Mouse (Mus musculus) midbrain, embryonic 16.5 days (tissue): ENCODE results near the gene Gm49355. TPM values are rescaled to one million over a fixed set of nuclear protein-coding genes. Genes with fewer than 3 reads are reported as not detected.

Experiments used
- ATAC-seq: fragments of 200-750 bp; cut with Nextera tagmentation; 2 replicates; pipeline ENCODE4 v1.8.0; 2017; ENCODE audit warnings: moderate TSS enrichment
- H3K27ac ChIP-seq: fragments of 300-500 bp; sonication (generic); 2 replicates; pipeline ENCODE4 v1.5.1; 2014; ENCODE audit warnings: mild to moderate bottlenecking, low read length, mixed read lengths
- H3K27me3 ChIP-seq: fragments of 300-500 bp; sonication (generic); 2 replicates; pipeline ENCODE4 v1.6.1; 2014; ENCODE audit warnings: low read depth, low read length, mixed read lengths; ENCODE audit not compliant: control insufficient read depth, insufficient read depth
- H3K36me3 ChIP-seq: fragments of 300-500 bp; sonication (generic); 2 replicates; pipeline ENCODE4 v1.6.1; 2014; ENCODE audit warnings: mild to moderate bottlenecking, low read length, moderate library complexity, mixed read lengths; ENCODE audit not compliant: control insufficient read depth, insufficient read depth
- H3K4me1 ChIP-seq: fragments of 300-500 bp; sonication (generic); 2 replicates; pipeline ENCODE4 v1.6.1; 2014; ENCODE audit warnings: mild to moderate bottlenecking, low read length, mixed read lengths; ENCODE audit not compliant: control insufficient read depth, insufficient read depth
- H3K4me2 ChIP-seq: fragments of 300-500 bp; sonication (generic); 2 replicates; pipeline ENCODE4 v1.6.1; 2014; ENCODE audit warnings: mild to moderate bottlenecking, low read length, mixed read lengths
- H3K4me3 ChIP-seq: fragments of 300-500 bp; sonication (generic); 2 replicates; pipeline ENCODE4 v1.5.1; 2014; ENCODE audit warnings: low read depth, mild to moderate bottlenecking, low read length, moderate library complexity, mixed read lengths
- H3K9ac ChIP-seq: fragments of 300-500 bp; sonication (generic); 2 replicates; pipeline ENCODE4 v1.6.1; 2014; ENCODE audit warnings: low read depth, low read length, mixed read lengths
- H3K9me3 ChIP-seq: fragments of 300-500 bp; sonication (generic); replicated peaks from 2 replicates; pipeline ENCODE4 v1.6.1; 2014; ENCODE audit warnings: mild to moderate bottlenecking, low read length, mixed read lengths; ENCODE audit not compliant: control insufficient read depth, poor library complexity, severe bottlenecking
- WGBS: fragments of 180-500 bp; shearing (Covaris S2); extraction: QIAGEN DNeasy Blood & Tissue Kit; methylation state at CpG from one replicate; pipeline ENCODE4 v1.1.7; 2014; 5-methylcytosine and 5-hydroxymethylcytosine counted together
- polyA plus RNA-seq: library from polyadenylated mRNA; unstranded; fragments of >200 nt; fragmentation: Nextera tagmentation; extraction: Ambion mirVana; gene quantifications from 2 replicates; pipeline ENCODE4 v1.2.1, GENCODE M21; 2015

The Gm49355 gene
- polyA plus RNA-seq, 1 experiment from 2014 or later = 0.14 TPM

DNA sequence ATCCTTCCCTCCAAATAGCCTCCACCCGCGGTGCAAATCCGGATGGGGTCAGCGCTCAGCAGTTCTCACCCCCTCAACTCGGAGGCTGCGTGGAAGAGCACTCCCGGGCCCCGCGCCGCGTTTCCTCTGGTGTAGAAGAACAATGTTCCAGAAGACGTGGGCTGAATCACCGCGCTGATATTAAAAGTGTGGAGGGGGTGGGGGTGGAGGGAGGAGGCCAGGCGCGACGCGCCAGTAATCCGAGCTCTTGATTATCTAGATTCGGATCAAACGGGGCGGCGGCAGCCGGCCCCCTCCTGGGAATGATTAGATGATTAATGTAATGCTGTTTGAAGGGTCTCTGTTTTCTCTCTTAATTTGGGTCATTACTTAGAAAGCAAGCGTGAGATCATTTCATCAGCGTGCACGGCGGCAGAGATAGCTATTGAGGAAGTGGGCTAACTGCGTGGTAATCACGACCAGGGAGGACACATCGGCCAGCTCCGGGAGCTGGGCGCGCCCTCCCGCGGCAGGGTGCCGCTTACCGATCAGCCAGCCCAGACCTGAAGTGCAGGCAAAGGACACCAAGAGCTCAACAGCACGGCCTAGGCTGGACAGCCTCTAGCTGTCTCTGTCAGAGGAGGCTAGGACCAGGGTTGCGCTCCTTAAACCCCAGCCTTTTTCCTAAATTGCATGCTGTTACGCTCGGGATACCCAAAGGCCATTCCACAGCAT lies 57.5 kb downstream of the Gm49355 start:
- Histone ChIP-seq H3K36me3 (no peaks in the 10 kb centered on the region), H3K9ac (no peak overlapping the region), H3K27ac (no peak overlapping the region), H3K4me2 (peak overlapping the region; percentile 16; the same call in 1 of the 2 replicates), H3K9me3 (no peaks in the 10 kb centered on the region), H3K27me3 (peaks cover 66% of the 10 kb centered on the region), H3K4me3 (no peak overlapping the region), H3K4me1 (peaks cover 8% of the 10 kb centered on the region; the same call in 1 of the 2 replicates)
- WGBS = under 1% methylated on average over 42 of the region's 42 CpGs
- no peak for ATAC-seq

DNA sequence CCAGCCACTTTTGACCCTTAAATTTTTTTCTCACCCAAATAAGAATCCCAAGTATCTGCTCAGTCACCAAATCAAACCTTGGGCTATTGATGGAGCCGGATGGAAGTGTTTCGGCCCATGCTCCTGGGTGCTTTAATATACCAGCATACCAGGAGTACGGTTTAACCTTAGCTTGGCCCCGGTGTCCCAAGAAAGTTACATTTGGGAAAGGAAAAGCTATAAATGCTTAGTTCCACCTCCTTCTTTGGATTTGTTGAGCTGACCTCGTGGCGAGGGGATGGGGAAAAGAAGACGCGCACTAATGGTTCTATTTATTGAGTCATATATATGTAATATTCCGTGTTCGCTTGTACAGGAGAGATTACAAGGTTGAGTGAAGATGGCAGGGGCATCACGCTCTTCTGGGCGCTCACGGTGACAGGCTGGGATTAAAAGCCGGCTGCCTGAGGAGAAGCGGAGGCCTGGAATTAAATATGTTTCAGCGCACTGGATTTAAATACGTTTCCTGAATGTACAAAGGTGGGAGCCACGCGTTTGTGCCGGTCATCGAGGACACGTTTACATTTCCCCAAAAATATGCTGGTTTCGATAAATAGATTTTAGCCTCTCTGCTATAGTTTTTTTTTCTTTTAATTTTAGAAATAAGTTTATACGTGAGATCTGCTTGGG lies 58.1 kb downstream of the Gm49355 start:
- H3K4me1 ChIP-seq = peaks cover 8% of the 10 kb centered on the region; the same call in 1 of the 2 replicates
- peaks cover 63% of the 10 kb centered on the region for H3K27me3 ChIP-seq
- no peak overlapping the region for H3K4me3 ChIP-seq
- no peaks in the 10 kb centered on the region for H3K36me3 ChIP-seq
- H3K9ac ChIP-seq = no peak overlapping the region
- no peak overlapping the region for H3K27ac ChIP-seq
- WGBS = 5% methylated on average over 24 of the region's 24 CpGs
- H3K9me3 ChIP-seq = no peaks in the 10 kb centered on the region
- H3K4me2 ChIP-seq = no peak overlapping the region; the same call in 1 of the 2 replicates
- no peak for ATAC-seq

DNA sequence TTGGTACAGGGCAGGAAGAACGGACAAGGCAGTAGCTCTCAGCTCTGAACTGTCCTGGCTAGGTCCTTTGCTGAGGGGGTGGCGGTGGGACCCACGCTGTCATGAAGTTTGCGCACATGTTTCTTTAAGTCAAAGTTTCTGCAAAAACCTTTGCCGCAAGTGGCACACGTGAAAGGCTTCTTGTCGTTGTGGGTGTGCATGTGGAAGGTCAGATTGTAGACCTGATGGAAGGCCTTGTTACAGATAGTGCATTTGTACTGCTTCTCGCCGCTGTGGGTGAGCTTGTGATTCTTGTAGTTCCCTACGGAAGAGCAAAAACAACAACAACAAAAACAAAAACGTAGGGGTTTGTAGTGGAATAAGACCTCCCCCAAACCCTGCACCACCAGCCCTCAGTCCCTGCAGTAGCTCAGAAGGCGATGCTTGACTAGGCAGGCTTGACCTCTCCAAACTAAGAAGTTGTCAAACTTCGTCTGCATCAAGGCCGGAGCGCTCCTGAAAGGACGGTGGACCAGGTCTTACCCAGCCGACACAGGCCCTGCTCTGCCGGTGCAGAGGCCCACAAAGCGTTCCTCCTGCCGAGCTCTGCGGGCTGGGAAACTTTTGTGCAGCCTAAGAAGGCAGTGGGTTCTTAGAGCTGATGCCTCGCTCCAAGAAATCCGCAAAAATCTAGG lies 58.8 kb downstream of the Gm49355 start:
- Histone ChIP-seq H3K27ac (no peak overlapping the region), H3K4me3 (no peak overlapping the region)

GRCm38 (mm10) chr14:12343451-12343941 lies 59.7 kb downstream of the Gm49355 start:
- Histone ChIP-seq H3K27me3 (peaks cover 51% of the 10 kb centered on the region), H3K36me3 (no peaks in the 10 kb centered on the region), H3K27ac (no peak overlapping the region), H3K4me2 (no peak overlapping the region), H3K4me1 (peaks cover 5% of the 10 kb centered on the region; the same call in 1 of the 2 replicates), H3K4me3 (no peak overlapping the region), H3K9ac (no peak overlapping the region), H3K9me3 (no peaks in the 10 kb centered on the region)
- ATAC-seq = no peak
- 2% methylated on average over 20 of the region's 20 CpGs for WGBS

More for the DNA sequence above, 58.8 kb downstream of the Gm49355 start:
- H3K27me3 ChIP-seq = peaks cover 56% of the 10 kb centered on the region
- 2% methylated on average over 23 of the region's 23 CpGs for WGBS
- H3K4me1 ChIP-seq = peaks cover 8% of the 10 kb centered on the region; the same call in 1 of the 2 replicates
- H3K9ac ChIP-seq = no peak overlapping the region
- no peaks in the 10 kb centered on the region for H3K36me3 ChIP-seq
- no peak overlapping the region for H3K4me2 ChIP-seq
- H3K9me3 ChIP-seq = no peaks in the 10 kb centered on the region
- ATAC-seq = no peak

GRCm38 (mm10) chr14:12344061-12344745 lies 60.4 kb downstream of the Gm49355 start:
- ATAC-seq = no peak
- Histone ChIP-seq H3K36me3 (no peaks in the 10 kb centered on the region), H3K9ac (0 out of 2 replicates have a peak overlapping the region, but pooled peaks have one; percentile 6), H3K27me3 (peaks cover 55% of the 10 kb centered on the region), H3K4me3 (peak overlapping the region; percentile 18), H3K9me3 (no peaks in the 10 kb centered on the region), H3K4me1 (peaks cover 5% of the 10 kb centered on the region; the same call in 1 of the 2 replicates), H3K4me2 (peak overlapping the region; percentile 32), H3K27ac (no peak overlapping the region)
- WGBS = 3% methylated on average over 24 of the region's 24 CpGs

- peak; percentile 22; the same call in 1 of the 2 replicates for ATAC-seq
- Histone ChIP-seq H3K4me3 (peak overlapping the region; percentile 18), H3K36me3 (no peaks in the 10 kb centered on the region), H3K9me3 (no peaks in the 10 kb centered on the region), H3K4me1 (peaks cover 5% of the 10 kb centered on the region; the same call in 1 of the 2 replicates), H3K9ac (no peak overlapping the region), H3K27me3 (peaks cover 54% of the 10 kb centered on the region), H3K27ac (no peak overlapping the region), H3K4me2 (peak overlapping the region; percentile 32)
- WGBS = under 1% methylated on average over 39 of the region's 39 CpGs
Measured at GRCm38 (mm10) chr14:12344746-12345240, 61.0 kb downstream of the Gm49355 start.

DNA sequence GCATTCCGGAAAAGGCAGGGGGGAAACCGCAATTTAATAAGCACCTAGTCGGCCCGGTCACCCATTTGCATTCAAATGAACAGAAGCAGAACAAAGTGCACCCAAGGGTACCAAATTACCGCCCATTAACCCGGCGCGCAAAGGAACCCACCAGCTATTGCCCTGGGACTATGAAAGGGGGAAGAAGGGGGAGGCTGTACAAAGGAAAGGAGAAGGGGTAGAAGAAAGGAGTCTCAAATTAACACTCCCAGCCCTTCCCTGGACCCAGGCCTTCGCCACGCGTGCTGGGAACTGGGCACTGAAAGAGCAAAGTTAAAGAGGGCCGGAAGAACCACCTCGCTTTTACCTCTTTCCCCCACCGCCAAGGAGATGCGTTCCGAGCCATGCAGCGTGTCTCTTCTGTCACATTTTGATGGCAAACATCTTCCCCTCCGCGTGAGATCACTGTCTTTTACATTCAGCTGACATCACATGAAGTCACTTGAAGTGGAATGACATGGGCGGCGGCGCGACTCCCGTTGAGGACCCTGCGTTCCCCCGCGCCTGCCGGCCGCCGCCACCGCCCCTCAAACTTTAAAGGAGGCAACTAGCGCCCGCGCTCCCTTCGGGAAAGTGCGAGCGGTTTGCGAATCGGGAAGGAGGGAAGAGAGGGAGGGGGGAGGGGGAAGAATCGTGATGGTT lies 61.6 kb downstream of the Gm49355 start:
- peaks cover 5% of the 10 kb centered on the region; the same call in 1 of the 2 replicates for H3K4me1 ChIP-seq
- peak overlapping the region; percentile 32; the same call in 1 of the 2 replicates for H3K4me2 ChIP-seq
- H3K27me3 ChIP-seq = peaks cover 57% of the 10 kb centered on the region
- no peaks in the 10 kb centered on the region for H3K9me3 ChIP-seq
- ATAC-seq = no peak
- no peak overlapping the region for H3K9ac ChIP-seq
- 1% methylated on average over 40 of the region's 40 CpGs for WGBS
- no peaks in the 10 kb centered on the region for H3K36me3 ChIP-seq
- H3K4me3 ChIP-seq = peak overlapping the region; percentile 18; the same call in 1 of the 2 replicates
- 0 out of 2 replicates have a peak overlapping the region, but pooled peaks have one; percentile 19 for H3K27ac ChIP-seq
